Mouse (Mus musculus) hindbrain, postnatal 0 days (tissue): ENCODE results near the gene Hao2. TPM values are rescaled to one million over a fixed set of nuclear protein-coding genes. Genes with fewer than 3 reads are reported as not detected.
A peak's percentile ranks its signal among the peaks of the same experiment; 100 is the strongest.

Experiments
- ATAC-seq: fragments of 200-750 bp; cut with Nextera tagmentation; 2 replicates; pipeline ENCODE4 v1.8.0; 2017; ENCODE audit warnings: mild to moderate bottlenecking, moderate TSS enrichment, moderate library complexity
- DNase-seq: peaks from one replicate; pipeline ENCODE4 v3.0.0-alpha.2; 2015; ENCODE audit warnings: low spot score
- H3K27ac ChIP-seq: fragments of 300-500 bp; sonication (generic); 2 replicates; pipeline ENCODE4 v1.5.1; 2014; ENCODE audit warnings: mild to moderate bottlenecking
- H3K27me3 ChIP-seq: fragments of 300-500 bp; sonication (generic); 2 replicates; pipeline ENCODE4 v1.6.1; 2014; ENCODE audit warnings: low read length, mixed read lengths; ENCODE audit not compliant: insufficient read depth
- H3K36me3 ChIP-seq: fragments of 300-500 bp; sonication (generic); 2 replicates; pipeline ENCODE4 v1.6.1; 2014; ENCODE audit warnings: low read length, mixed read lengths; ENCODE audit not compliant: insufficient read depth
- H3K4me1 ChIP-seq: fragments of 300-500 bp; sonication (generic); 2 replicates; pipeline ENCODE4 v1.6.1; 2014; ENCODE audit warnings: antibody characterized with exemption, low read length, mixed read lengths; ENCODE audit not compliant: insufficient read depth
- H3K4me2 ChIP-seq: fragments of 300-500 bp; sonication (generic); 2 replicates; pipeline ENCODE4 v1.6.1; 2014; ENCODE audit warnings: low read depth, mild to moderate bottlenecking, low read length, moderate library complexity, mixed read lengths
- H3K4me3 ChIP-seq: fragments of 300-500 bp; sonication (generic); 2 replicates; pipeline ENCODE4 v1.5.1; 2014; ENCODE audit warnings: low read length
- H3K9ac ChIP-seq: fragments of 300-500 bp; sonication (generic); replicated peaks from 2 replicates; pipeline ENCODE4 v1.6.1; 2014; ENCODE audit warnings: mild to moderate bottlenecking, low read length, moderate library complexity, mixed read lengths
- H3K9me3 ChIP-seq: fragments of 300-500 bp; sonication (generic); 2 replicates; pipeline ENCODE4 v1.6.1; 2016; ENCODE audit warnings: low read length, mixed read lengths
- CTCF ChIP-seq: IDR thresholded peaks from 2 replicates; pipeline ENCODE4 v1.5.1; 2016; ENCODE audit warnings: antibody characterized with exemption, control low read depth, low read depth
- WGBS: fragments of 180-500 bp; shearing (Covaris S2); extraction: QIAGEN DNeasy Blood & Tissue Kit; methylation state at CpG from one replicate; pipeline ENCODE4 v1.1.7; 2014; 5-methylcytosine and 5-hydroxymethylcytosine counted together
- polyA plus RNA-seq: library from polyadenylated mRNA; unstranded; fragments of >200 nt; fragmentation: Nextera tagmentation; extraction: Ambion mirVana; gene quantifications from 2 replicates; pipeline ENCODE4 v1.2.1, GENCODE M21; 2015
- total RNA-seq: library from RNA; depleted of rRNA; stranded (reverse); fragments of >200 nt; gene quantifications from 2 replicates; pipeline ENCODE4 v1.2.3, GENCODE M21; 2014

Gene Hao2
- total and polyA plus RNA-seq, 2 experiments from 2014 or later, result not detected

GRCm38 (mm10) chr3:98897606-98898005 is 4.6 kb upstream of the Hao2 start:
- Histone ChIP-seq H3K4me1 (no peaks in the 10 kb centered on the region), H3K9ac (no peak overlapping the region), H3K27ac (no peak overlapping the region), H3K4me2 (no peak overlapping the region), H3K36me3 (no peaks in the 10 kb centered on the region), H3K27me3 (no peaks in the 10 kb centered on the region), H3K4me3 (no peak overlapping the region), H3K9me3 (no peaks in the 10 kb centered on the region)
- TF ChIP-seq CTCF, result no peak
- WGBS, result 92% methylated on average over 2 of the region's 2 CpGs
- DNase-seq, result no peak
- no peak for ATAC-seq

GRCm38 (mm10) chr3:98895071-98895601 is 2.1 kb upstream of the Hao2 start:
- peak; percentile 78 for DNase-seq

GRCm38 (mm10) chr3:98890430-98890829 is 2.6 kb downstream of the Hao2 start:
- Histone ChIP-seq H3K9me3 (no peaks in the 10 kb centered on the region), H3K27me3 (no peaks in the 10 kb centered on the region), H3K4me3 (no peak overlapping the region), H3K27ac (no peak overlapping the region), H3K4me1 (no peaks in the 10 kb centered on the region), H3K36me3 (no peaks in the 10 kb centered on the region), H3K9ac (no peak overlapping the region), H3K4me2 (no peak overlapping the region)
- no peak for DNase-seq
- WGBS, result 92% methylated on average over 4 of the region's 4 CpGs
- no peak for TF ChIP-seq CTCF
- ATAC-seq, result no peak

More at GRCm38 (mm10) chr3:98895071-98895601, 2.1 kb upstream of the Hao2 start:
- no peaks in the 10 kb centered on the region for H3K27me3 ChIP-seq
- no peaks in the 10 kb centered on the region for H3K9me3 ChIP-seq
- H3K4me3 ChIP-seq, result no peak overlapping the region
- TF ChIP-seq CTCF, result peak; percentile 75
- H3K27ac ChIP-seq, result no peak overlapping the region
- 0 out of 2 replicates have a peak overlapping the region, but pooled peaks have one; percentile 30 for H3K4me2 ChIP-seq
- no peak overlapping the region for H3K9ac ChIP-seq
- H3K4me1 ChIP-seq, result no peaks in the 10 kb centered on the region
- H3K36me3 ChIP-seq, result no peaks in the 10 kb centered on the region
- peak; percentile 66 for ATAC-seq
- 47% methylated on average over 10 of the region's 10 CpGs for WGBS

GRCm38 (mm10) chr3:98888206-98888605 is 4.8 kb downstream of the Hao2 start:
- no peak for TF ChIP-seq CTCF
- Histone ChIP-seq H3K36me3 (no peaks in the 10 kb centered on the region), H3K27ac (no peak overlapping the region), H3K4me1 (no peaks in the 10 kb centered on the region), H3K27me3 (no peaks in the 10 kb centered on the region), H3K4me3 (no peak overlapping the region), H3K9ac (no peak overlapping the region), H3K4me2 (no peak overlapping the region), H3K9me3 (no peaks in the 10 kb centered on the region)
- WGBS, result 72% methylated on average over 2 of the region's 2 CpGs
- no peak for DNase-seq
- no peak for ATAC-seq

GRCm38 (mm10) chr3:98880831-98881230 is 12.2 kb downstream of the Hao2 start:
- no peaks in the 10 kb centered on the region for H3K36me3 ChIP-seq
- no peak overlapping the region for H3K9ac ChIP-seq
- no peak overlapping the region for H3K4me3 ChIP-seq
- ATAC-seq (no peak), DNase-seq (no peak)
- H3K27me3 ChIP-seq, result no peaks in the 10 kb centered on the region
- WGBS, result 95% methylated on average over 2 of the region's 2 CpGs
- no peak for TF ChIP-seq CTCF
- H3K9me3 ChIP-seq, result no peaks in the 10 kb centered on the region
- H3K27ac ChIP-seq, result no peak overlapping the region
- no peak overlapping the region for H3K4me2 ChIP-seq
- no peaks in the 10 kb centered on the region for H3K4me1 ChIP-seq

GRCm38 (mm10) chr3:98880216-98880615 is 12.8 kb downstream of the Hao2 start:
- no peak overlapping the region for H3K4me3 ChIP-seq
- no peaks in the 10 kb centered on the region for H3K9me3 ChIP-seq
- H3K27me3 ChIP-seq, result no peaks in the 10 kb centered on the region
- no peak for DNase-seq
- no peak overlapping the region for H3K27ac ChIP-seq
- no peaks in the 10 kb centered on the region for H3K4me1 ChIP-seq
- ATAC-seq, result no peak
- no peak for TF ChIP-seq CTCF
- H3K9ac ChIP-seq, result no peak overlapping the region
- no peak overlapping the region for H3K4me2 ChIP-seq
- H3K36me3 ChIP-seq, result no peaks in the 10 kb centered on the region
- 66% methylated on average over 6 of the region's 6 CpGs for WGBS

GRCm38 (mm10) chr3:98868219-98868618 is 24.8 kb downstream of the Hao2 start:
- no peaks in the 10 kb centered on the region for H3K4me1 ChIP-seq
- H3K36me3 ChIP-seq, result no peaks in the 10 kb centered on the region
- no peak overlapping the region for H3K27ac ChIP-seq
- WGBS, result 84% methylated on average over 2 of the region's 2 CpGs
- H3K9me3 ChIP-seq, result no peaks in the 10 kb centered on the region
- H3K4me3 ChIP-seq, result no peak overlapping the region
- ATAC-seq (no peak), DNase-seq (no peak)
- no peak overlapping the region for H3K9ac ChIP-seq
- no peaks in the 10 kb centered on the region for H3K27me3 ChIP-seq
- no peak for TF ChIP-seq CTCF
- H3K4me2 ChIP-seq, result no peak overlapping the region
